Mouse (Mus musculus) intestine, postnatal 0 days (tissue): ENCODE results near the gene Colgalt2. TPM values are rescaled to one million over a fixed set of nuclear protein-coding genes. Genes with fewer than 3 reads are reported as not detected.
A peak's percentile ranks its signal among the peaks of the same experiment; 100 is the strongest.

Source experiments
- ATAC-seq: fragments of 200-750 bp; cut with Nextera tagmentation; 2 replicates; pipeline ENCODE4 v1.8.0; 2017; ENCODE audit warnings: mild to moderate bottlenecking, moderate TSS enrichment, moderate library complexity
- H3K27ac ChIP-seq: fragments of 300-500 bp; sonication (generic); 2 replicates; pipeline ENCODE4 v1.5.1; 2014; ENCODE audit warnings: mild to moderate bottlenecking, low read depth, low read length, moderate library complexity
- H3K27me3 ChIP-seq: fragments of 300-500 bp; sonication (generic); replicated peaks from 2 replicates; pipeline ENCODE4 v1.6.1; 2014; ENCODE audit warnings: low read length, mixed read lengths; ENCODE audit not compliant: control insufficient read depth, insufficient read depth
- H3K36me3 ChIP-seq: fragments of 300-500 bp; sonication (generic); 2 replicates; pipeline ENCODE4 v1.6.1; 2014; ENCODE audit warnings: mild to moderate bottlenecking, moderate library complexity; ENCODE audit not compliant: control insufficient read depth, insufficient read depth
- H3K4me1 ChIP-seq: fragments of 300-500 bp; sonication (generic); replicated peaks from 2 replicates; pipeline ENCODE4 v1.6.1; 2014; ENCODE audit warnings: antibody characterized with exemption, low read length, mixed read lengths; ENCODE audit not compliant: control insufficient read depth, insufficient read depth
- H3K4me2 ChIP-seq: fragments of 300-500 bp; sonication (generic); replicated peaks from 2 replicates; pipeline ENCODE4 v1.6.1; 2014; ENCODE audit warnings: low read depth, mild to moderate bottlenecking, moderate library complexity
- H3K4me3 ChIP-seq: fragments of 300-500 bp; sonication (generic); 2 replicates; pipeline ENCODE4 v1.5.1; 2014; ENCODE audit warnings: low read depth, low read length
- H3K9ac ChIP-seq: fragments of 300-500 bp; sonication (generic); 2 replicates; pipeline ENCODE4 v1.6.1; 2014; ENCODE audit warnings: mild to moderate bottlenecking, low read depth, low read length
- H3K9me3 ChIP-seq: fragments of 300-500 bp; sonication (generic); 2 replicates; pipeline ENCODE4 v1.6.1; 2016; ENCODE audit warnings: mixed run types; ENCODE audit not compliant: control insufficient read depth
- CTCF ChIP-seq: sonication (generic); IDR thresholded peaks from 2 replicates; pipeline ENCODE4 v1.5.1; 2016; ENCODE audit warnings: low read depth, mild to moderate bottlenecking, control low read depth, antibody characterized with exemption, moderate library complexity
- WGBS: fragments of 180-500 bp; shearing (Covaris S2); extraction: QIAGEN DNeasy Blood & Tissue Kit; methylation state at CpG from one replicate; pipeline ENCODE4 v1.1.7; 2014; 5-methylcytosine and 5-hydroxymethylcytosine counted together
- polyA plus RNA-seq: library from polyadenylated mRNA; unstranded; fragments of >200 nt; fragmentation: Nextera tagmentation; extraction: Ambion mirVana; gene quantifications from 2 replicates; pipeline ENCODE4 v1.2.1, GENCODE M21; 2015

Gene Colgalt2
- polyA plus RNA-seq, 1 experiment from 2014 or later, result 0.44 TPM

DNA sequence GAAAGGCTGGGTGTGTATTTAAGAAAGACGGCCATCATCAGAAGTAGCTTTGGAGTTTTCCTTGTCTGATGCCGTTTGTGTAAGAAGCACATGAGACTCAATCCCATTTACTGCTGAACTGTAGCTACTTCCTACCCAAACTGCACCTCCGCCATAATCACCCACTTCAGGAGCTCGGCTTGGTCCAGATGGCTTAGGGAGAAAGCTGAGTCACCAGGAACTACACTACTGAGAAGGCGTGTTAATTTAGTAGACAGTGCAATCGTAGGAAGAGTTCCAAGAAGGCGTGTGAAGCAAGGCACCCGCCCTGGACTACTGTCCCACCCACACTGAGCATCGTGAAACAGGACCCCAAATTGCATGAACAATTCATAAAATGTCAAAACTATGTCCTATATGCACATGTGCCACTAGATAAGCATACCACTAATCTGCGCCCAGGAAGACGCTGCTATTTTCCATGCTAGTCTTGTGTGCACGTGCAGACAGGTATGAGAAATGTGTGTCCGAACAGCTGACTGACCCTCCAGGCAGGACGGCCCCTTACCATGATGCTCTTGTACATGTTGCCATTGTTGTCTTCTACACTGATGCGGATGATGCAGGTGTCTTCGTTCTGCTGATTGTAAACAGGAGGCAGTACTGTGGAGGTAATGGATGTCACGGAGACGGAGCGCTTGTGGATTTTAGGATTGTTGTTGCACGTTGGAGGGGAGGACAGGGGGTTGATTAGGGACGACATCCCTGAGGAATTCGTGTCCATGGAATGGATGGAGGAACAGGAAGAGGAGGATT, 124.7 kb downstream of the Colgalt2 start:
- 0 out of 2 replicates have a peak, but pooled peaks cover 3% of the 10 kb centered on the region for H3K4me1 ChIP-seq
- H3K4me2 ChIP-seq, result no peak overlapping the region
- peaks cover 58% of the 10 kb centered on the region for H3K36me3 ChIP-seq
- H3K4me3 ChIP-seq, result no peak overlapping the region
- no peaks in the 10 kb centered on the region for H3K9me3 ChIP-seq
- no peaks in the 10 kb centered on the region for H3K27me3 ChIP-seq
- no peak overlapping the region for H3K27ac ChIP-seq
- H3K9ac ChIP-seq, result no peak overlapping the region
- no peak for TF ChIP-seq CTCF
- no peak for ATAC-seq
- WGBS, result 72% methylated on average over 22 of the region's 22 CpGs

GRCm38 (mm10) chr1:152524987-152525648, 125.5 kb downstream of the Colgalt2 start:
- peak; percentile 90 for TF ChIP-seq CTCF
- no peak overlapping the region for H3K9ac ChIP-seq
- peak; percentile 77 for ATAC-seq
- WGBS, result 16% methylated on average over 6 of the region's 6 CpGs
- 0 out of 2 replicates have a peak overlapping the region, but pooled peaks have one; percentile 10 for H3K27ac ChIP-seq
- H3K4me2 ChIP-seq, result no peak overlapping the region
- 0 out of 2 replicates have a peak, but pooled peaks cover 3% of the 10 kb centered on the region for H3K4me1 ChIP-seq
- no peak overlapping the region for H3K4me3 ChIP-seq
- H3K36me3 ChIP-seq, result peaks cover 51% of the 10 kb centered on the region
- no peaks in the 10 kb centered on the region for H3K9me3 ChIP-seq
- H3K27me3 ChIP-seq, result no peaks in the 10 kb centered on the region

GRCm38 (mm10) chr1:152526154-152526553, 126.5 kb downstream of the Colgalt2 start:
- Histone ChIP-seq H3K27ac (no peak overlapping the region), H3K4me1 (0 out of 2 replicates have a peak, but pooled peaks cover 3% of the 10 kb centered on the region), H3K9me3 (no peaks in the 10 kb centered on the region), H3K27me3 (no peaks in the 10 kb centered on the region), H3K36me3 (peaks cover 49% of the 10 kb centered on the region), H3K4me3 (no peak overlapping the region), H3K9ac (no peak overlapping the region), H3K4me2 (no peak overlapping the region)
- TF ChIP-seq CTCF, result no peak
- no peak for ATAC-seq
- 82% methylated on average over 9 of the region's 9 CpGs for WGBS

GRCm38 (mm10) chr1:152528214-152528613, 128.6 kb downstream of the Colgalt2 start:
- ATAC-seq, result no peak
- Histone ChIP-seq H3K4me2 (no peak overlapping the region), H3K4me3 (no peak overlapping the region), H3K9ac (no peak overlapping the region), H3K27me3 (no peaks in the 10 kb centered on the region), H3K4me1 (0 out of 2 replicates have a peak, but pooled peaks cover 3% of the 10 kb centered on the region), H3K36me3 (peaks cover 47% of the 10 kb centered on the region), H3K27ac (no peak overlapping the region), H3K9me3 (no peaks in the 10 kb centered on the region)
- WGBS, result 75% methylated on average over 6 of the region's 6 CpGs
- no peak for TF ChIP-seq CTCF

DNA sequence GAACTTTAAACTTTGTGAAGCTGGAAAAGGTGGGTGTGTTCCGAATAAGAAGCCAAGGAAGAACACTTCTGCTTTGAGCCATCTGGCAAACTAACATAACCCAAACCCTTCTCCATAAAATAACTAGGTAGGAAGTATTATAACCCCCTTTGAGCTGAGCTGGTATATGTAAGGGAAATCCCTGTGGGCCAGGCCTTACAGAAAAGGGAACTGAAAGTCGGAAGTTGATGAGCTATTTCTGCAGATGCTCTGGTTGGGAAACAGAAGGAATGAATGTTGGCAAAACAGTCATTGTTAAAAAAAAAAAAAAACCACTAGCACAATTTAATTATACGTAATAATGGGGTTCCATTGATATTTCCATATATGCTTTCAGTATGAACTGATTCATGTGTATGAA, 129.1 kb downstream of the Colgalt2 start:
- ATAC-seq, result no peak
- Histone ChIP-seq H3K9ac (no peak overlapping the region), H3K27me3 (no peaks in the 10 kb centered on the region), H3K4me2 (no peak overlapping the region), H3K4me3 (no peak overlapping the region), H3K27ac (no peak overlapping the region), H3K4me1 (0 out of 2 replicates have a peak, but pooled peaks cover 3% of the 10 kb centered on the region), H3K9me3 (no peaks in the 10 kb centered on the region), H3K36me3 (peaks cover 48% of the 10 kb centered on the region)
- WGBS, result 75% methylated on average over 3 of the region's 3 CpGs
- no peak for TF ChIP-seq CTCF

DNA sequence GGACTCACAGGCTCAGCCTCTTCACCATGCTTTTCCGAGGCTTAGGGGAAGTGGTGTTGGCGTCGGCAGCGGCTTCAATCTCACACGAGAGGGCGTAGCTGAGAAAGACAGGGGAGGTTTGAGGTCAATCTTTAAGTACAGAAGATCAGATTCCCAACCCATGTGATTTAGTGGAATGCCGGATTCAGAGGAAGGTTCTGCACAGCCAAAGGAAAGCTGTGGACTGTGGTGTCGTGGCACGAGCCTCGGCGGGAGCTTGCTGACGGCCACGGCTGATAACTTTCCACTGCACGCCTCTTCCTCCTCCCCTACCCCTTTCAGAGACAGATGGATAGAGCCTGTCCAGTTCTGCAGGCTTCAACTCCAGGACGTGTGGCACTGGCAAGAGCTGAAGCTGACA, 131.9 kb downstream of the Colgalt2 start:
- Histone ChIP-seq H3K4me2 (no peak overlapping the region), H3K27me3 (no peaks in the 10 kb centered on the region), H3K36me3 (peaks cover 54% of the 10 kb centered on the region), H3K4me1 (0 out of 2 replicates have a peak, but pooled peaks cover 3% of the 10 kb centered on the region), H3K4me3 (no peak overlapping the region), H3K27ac (no peak overlapping the region), H3K9me3 (no peaks in the 10 kb centered on the region), H3K9ac (no peak overlapping the region)
- no peak for ATAC-seq
- WGBS, result 49% methylated on average over 15 of the region's 15 CpGs
- TF ChIP-seq CTCF, result peak; percentile 55
